Mouse (Mus musculus) gastrocnemius, adult 2 months (tissue): Measurements from ENCODE around the gene Lrit3. TPM values are rescaled to one million over a fixed set of nuclear protein-coding genes. Genes with fewer than 3 reads are reported as not detected.

Experiments used
- DNase-seq: peaks from one replicate; pipeline ENCODE4 v3.0.0; 2022
- H3K27ac ChIP-seq: fragments of 200-600 bp; 2 replicates; pipeline ENCODE4 v1.8.1; 2022; ENCODE audit warnings: mild to moderate bottlenecking
- H3K4me3 ChIP-seq: fragments of 200-600 bp; 2 replicates; pipeline ENCODE4 v1.8.1; 2022; ENCODE audit warnings: mild to moderate bottlenecking, moderate library complexity
- CTCF ChIP-seq: fragments of 200-600 bp; IDR thresholded peaks from 2 replicates; pipeline ENCODE4 v1.8.1; 2022; ENCODE audit warnings: antibody characterized with exemption, mild to moderate bottlenecking, moderate library complexity
- intact Hi-C: fragments of 180-260 bp; cut with DNase I; formaldehyde crosslinking; loops from one replicate; pipeline ENCODE4 v1.15.1; 2025
- long read RNA-seq, 2 experiments: library from polyadenylated mRNA; stranded (forward); transcript quantifications; one replicate each; pipeline ENCODE4 v2.0.0; 2021
- total RNA-seq, 2 experiments: library from RNA; stranded (reverse); gene quantifications; 2 replicates each; pipeline ENCODE4 v1.2.3; 2021

Gene Lrit3
- total RNA-seq = not detected
- long read RNA-seq, experiment 1 = 0 reads
- long read RNA-seq, experiment 2 = 0 reads

GRCm38 (mm10) chr3:129803765-129804164, at the start of gene Lrit3:
TSS of gene Lrit3 (minus strand) at chr3:129804030.
- DNase-seq = no peak
- Histone ChIP-seq H3K27ac (no peak within 1 kb of the TSS), H3K4me3 (no peak within 1 kb of the TSS)
- TF ChIP-seq CTCF = no peak
- intact Hi-C loops = no loop called here

DNA sequence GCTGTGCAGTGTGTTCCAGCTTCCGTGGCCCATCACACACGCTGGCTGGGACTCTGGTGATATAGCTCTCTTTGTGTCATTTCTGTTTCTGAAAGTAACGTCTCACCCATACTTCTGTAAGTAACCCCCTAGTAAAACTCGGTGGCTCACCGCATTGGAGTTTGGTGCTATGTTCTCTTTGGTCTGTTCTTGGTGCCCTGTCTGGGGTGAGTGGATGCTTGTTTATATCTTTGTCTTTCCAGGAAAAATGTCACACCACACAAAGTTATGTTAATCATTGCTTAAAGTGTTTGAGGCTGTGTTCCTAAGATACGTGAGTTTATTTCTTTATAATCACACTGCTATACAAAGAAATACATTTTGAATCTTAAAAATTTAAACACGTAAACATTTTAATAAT, 43.0 kb upstream of the Lrit3 start:
- Histone ChIP-seq H3K4me3 (no peak overlapping the region), H3K27ac (no peak overlapping the region)
- TF ChIP-seq CTCF = no peak
- no peak for DNase-seq
- intact Hi-C loops = no loop called here

DNA sequence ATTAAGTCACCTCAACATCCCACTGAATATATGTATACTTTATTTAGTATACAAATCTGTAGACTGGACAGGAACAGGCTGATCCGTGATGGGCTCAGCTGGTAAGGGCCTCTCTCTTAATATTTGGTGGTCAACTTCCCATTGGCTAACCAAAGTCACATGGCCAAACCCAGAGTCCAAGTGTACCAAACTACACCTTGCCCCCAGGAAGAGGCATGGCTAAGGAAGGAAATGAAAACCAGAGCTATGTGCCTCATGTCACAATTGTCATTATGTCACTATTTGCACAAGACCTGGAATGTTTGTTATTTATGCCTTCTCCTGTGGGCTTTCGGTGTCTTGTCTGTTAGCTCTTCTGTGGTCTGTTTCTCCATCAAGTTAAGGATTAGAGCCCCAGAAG, 42.0 kb upstream of the Lrit3 start:
- intact Hi-C loops = no loop called here
- no peak overlapping the region for H3K27ac ChIP-seq
- DNase-seq = no peak
- no peak for TF ChIP-seq CTCF
- no peak overlapping the region for H3K4me3 ChIP-seq

- Histone ChIP-seq H3K4me3 (no peak overlapping the region), H3K27ac (no peak overlapping the region)
- no peak for DNase-seq
- TF ChIP-seq CTCF = no peak
- intact Hi-C loops = no loop called here
Measured at GRCm38 (mm10) chr3:129838017-129838416, 34.2 kb upstream of the Lrit3 start.

- DNase-seq = no peak
- no peak for TF ChIP-seq CTCF
- intact Hi-C loops = no loop called here
- H3K4me3 ChIP-seq = no peak overlapping the region
- no peak overlapping the region for H3K27ac ChIP-seq
Measured at GRCm38 (mm10) chr3:129836965-129837364, 33.1 kb upstream of the Lrit3 start.

DNA sequence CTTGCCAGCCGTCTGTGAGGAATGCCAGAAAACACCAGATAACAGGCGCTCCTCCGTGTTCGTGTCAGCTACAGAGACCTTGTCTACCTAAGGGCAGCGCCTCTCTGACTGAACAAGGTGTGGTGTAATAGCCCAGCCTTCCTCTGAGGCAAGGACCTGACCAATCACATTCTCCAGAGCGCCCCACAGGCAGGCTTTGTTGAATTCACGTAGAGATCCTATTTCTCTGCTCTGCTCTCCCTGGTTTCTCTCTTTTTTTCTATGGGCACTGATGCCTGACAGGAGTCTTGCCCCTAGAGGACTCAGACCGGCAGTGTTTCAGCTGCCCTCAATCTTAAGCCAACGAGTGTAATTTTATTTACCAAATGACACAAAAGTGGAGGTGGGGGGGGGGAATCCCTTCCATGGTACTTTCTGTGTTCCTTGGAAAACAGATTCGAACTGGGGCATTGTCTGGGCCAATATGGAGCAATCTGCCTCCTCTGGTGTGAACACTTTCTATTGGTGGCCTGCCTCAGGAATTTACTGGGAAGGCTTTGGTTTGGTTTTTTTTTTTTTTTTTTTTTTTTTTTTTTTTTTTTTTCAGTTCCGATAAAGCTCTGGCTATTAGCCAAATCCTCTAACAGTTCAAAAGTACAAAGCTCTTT, 32.3 kb upstream of the Lrit3 start:
- TF ChIP-seq CTCF = no peak
- Histone ChIP-seq H3K27ac (no peak overlapping the region), H3K4me3 (no peak overlapping the region)
- intact Hi-C loops = no loop called here
- no peak for DNase-seq

DNA sequence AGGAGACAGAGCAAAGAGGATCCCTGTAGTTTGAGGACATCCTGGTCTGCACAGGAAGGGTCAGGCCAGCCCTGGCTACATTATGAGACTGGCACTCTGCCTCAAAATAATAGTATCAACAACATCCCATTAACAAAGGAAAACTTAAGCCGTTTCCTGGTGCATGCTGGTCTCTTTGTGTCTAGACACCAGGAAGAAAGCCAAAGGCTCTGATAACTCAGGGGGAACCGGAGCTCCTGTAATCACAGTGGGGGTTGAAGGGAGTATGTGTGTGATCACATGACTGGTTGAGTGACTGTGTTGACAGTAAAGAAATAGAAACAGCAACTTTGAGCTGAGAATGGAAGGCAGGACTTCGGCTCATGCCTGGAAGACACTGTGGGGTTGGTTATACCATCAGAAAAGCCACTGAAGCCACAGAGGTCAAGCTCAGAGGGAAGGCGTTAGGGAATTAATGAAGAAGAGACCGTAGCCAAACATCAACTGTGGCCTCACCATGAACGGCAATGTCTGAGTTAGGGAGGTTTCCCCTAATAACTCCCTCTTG, 31.6 kb upstream of the Lrit3 start, which contains the start of gene Cfi:
TSS of gene Cfi (plus strand) at position 497 of the 547 bp plus-strand sequence.
- Histone ChIP-seq H3K4me3 (no peak within 1 kb of the TSS), H3K27ac (no peak within 1 kb of the TSS)
- no peak for TF ChIP-seq CTCF
- intact Hi-C loops = no loop called here
- no peak for DNase-seq

- DNase-seq = peak; percentile 97
- Histone ChIP-seq H3K4me3 (peak within 1 kb of the TSS; percentile 84), H3K27ac (peak within 1 kb of the TSS; percentile 97)
- TF ChIP-seq CTCF = no peak
- intact Hi-C loops = loop anchor here (2.0 to 5.0 kb wide), 3 partner anchors 48 to 901 kb away; partner anchors contain the start of genes Pla2g12a, Rpl34 and Sec24b
Measured at GRCm38 (mm10) chr3:129831035-129831568, 27.3 kb upstream of the Lrit3 start, which contains the start of gene Gar1. TSS of gene Gar1 (minus strand) at chr3:129831396.

- H3K27ac ChIP-seq = peak overlapping the region; percentile 97
- DNase-seq = no peak
- peak overlapping the region; percentile 84 for H3K4me3 ChIP-seq
- TF ChIP-seq CTCF = no peak
- intact Hi-C loops = loop anchor here (2.0 to 5.0 kb wide), 3 partner anchors 48 to 902 kb away; partner anchors contain the start of genes Pla2g12a, Rpl34 and Sec24b
Measured at GRCm38 (mm10) chr3:129830626-129831025, 26.8 kb upstream of the Lrit3 start.

GRCm38 (mm10) chr3:129827691-129828090, 23.9 kb upstream of the Lrit3 start:
- no peak for TF ChIP-seq CTCF
- no peak for DNase-seq
- no peak overlapping the region for H3K27ac ChIP-seq
- H3K4me3 ChIP-seq = no peak overlapping the region
- intact Hi-C loops = loop anchor here (10.0 kb wide), 1 partner anchor 103 kb away; no protein-coding TSS in a partner anchor

DNA sequence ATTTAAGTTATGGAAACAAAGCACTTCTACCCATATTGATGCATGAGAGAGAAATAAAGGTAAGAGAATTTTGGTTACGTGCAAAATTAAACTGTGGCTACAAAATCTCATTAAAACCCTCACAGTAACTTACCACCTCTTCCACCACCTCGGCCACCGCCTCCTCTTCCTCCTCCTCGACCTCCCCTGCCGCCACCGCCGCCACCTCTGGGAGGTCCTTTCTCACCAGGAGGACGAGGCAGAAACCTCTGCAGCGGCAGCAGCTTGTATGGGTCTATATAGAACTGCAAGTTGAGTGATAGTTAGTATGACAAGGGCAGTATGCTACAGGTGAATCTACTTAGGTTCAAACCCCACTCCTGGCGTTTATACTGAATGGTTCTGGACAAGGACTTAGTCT, 22.9 kb upstream of the Lrit3 start:
- DNase-seq = no peak
- Histone ChIP-seq H3K27ac (no peak overlapping the region), H3K4me3 (no peak overlapping the region)
- intact Hi-C loops = loop anchor here (10.0 kb wide), 1 partner anchor 102 kb away; no protein-coding TSS in a partner anchor
- TF ChIP-seq CTCF = no peak

GRCm38 (mm10) chr3:129824891-129825290, 21.1 kb upstream of the Lrit3 start:
- TF ChIP-seq CTCF = no peak
- intact Hi-C loops = loop anchor here (10.0 kb wide), 1 partner anchor 100 kb away; no protein-coding TSS in a partner anchor
- Histone ChIP-seq H3K4me3 (no peak overlapping the region), H3K27ac (no peak overlapping the region)
- DNase-seq = no peak

DNA sequence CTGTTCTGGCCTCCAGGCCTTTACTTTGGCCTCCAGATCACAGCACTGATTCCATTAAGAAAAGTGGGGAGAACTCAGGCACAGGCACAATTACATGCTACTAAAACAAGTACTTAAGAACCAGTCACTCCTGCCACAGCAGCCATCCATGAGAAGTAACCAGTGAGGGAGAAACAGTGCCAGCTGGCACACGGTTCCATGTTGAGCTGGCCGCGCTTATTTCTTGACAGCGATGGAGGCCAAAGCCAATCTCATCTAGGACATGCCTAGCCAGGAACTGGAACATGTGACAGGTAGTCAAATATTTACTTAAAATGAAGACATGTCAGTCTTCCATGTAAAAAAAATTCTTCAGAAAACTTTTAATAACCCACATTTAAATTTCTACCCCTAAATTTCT, 20.3 kb upstream of the Lrit3 start:
- H3K4me3 ChIP-seq = no peak overlapping the region
- H3K27ac ChIP-seq = no peak overlapping the region
- no peak for TF ChIP-seq CTCF
- DNase-seq = peak; percentile 34
- intact Hi-C loops = loop anchor here (10.0 kb wide), 1 partner anchor 99 kb away; no protein-coding TSS in a partner anchor
